Mouse (Mus musculus) ES-Bruce4 (cell line): ENCODE results near the gene Zbtb20. TPM values are rescaled to one million over a fixed set of nuclear protein-coding genes. Genes with fewer than 3 reads are reported as not detected.

Experiments used
- H3K27ac ChIP-seq: 2 replicates; pipeline ENCODE4 v1.5.1; 2012; ENCODE audit warnings: low read length, inconsistent platforms; ENCODE audit not compliant: insufficient read depth
- H3K27me3 ChIP-seq: 2 replicates; pipeline ENCODE4 v1.6.1; 2012; ENCODE audit warnings: mild to moderate bottlenecking, low read length, inconsistent platforms; ENCODE audit not compliant: control insufficient read depth, poor library complexity, insufficient read depth, severe bottlenecking
- H3K36me3 ChIP-seq: 2 replicates; pipeline ENCODE4 v1.6.1; 2012; ENCODE audit warnings: inconsistent platforms, mild to moderate bottlenecking, low read length, moderate library complexity; ENCODE audit not compliant: control insufficient read depth, poor library complexity, insufficient read depth, severe bottlenecking
- H3K4me1 ChIP-seq: one replicate; pipeline ENCODE4 v1.8.1; 2011; ENCODE audit warnings: low read length; ENCODE audit not compliant: control insufficient read depth, insufficient read depth
- H3K4me3 ChIP-seq: 2 replicates; pipeline ENCODE4 v1.5.1; 2011; ENCODE audit warnings: low read depth, mild to moderate bottlenecking, low read length
- H3K9ac ChIP-seq: 2 replicates; pipeline ENCODE4 v1.6.1; 2012; ENCODE audit warnings: low read depth, mild to moderate bottlenecking, inconsistent platforms; ENCODE audit not compliant: poor library complexity, severe bottlenecking
- H3K9me3 ChIP-seq: replicated peaks from 2 replicates; pipeline ENCODE4 v1.6.1; 2012; ENCODE audit warnings: mild to moderate bottlenecking, low read length, inconsistent platforms; ENCODE audit not compliant: control insufficient read depth, poor library complexity, insufficient read depth, severe bottlenecking
- CTCF ChIP-seq: IDR thresholded peaks from one replicate; pipeline ENCODE4 v1.8.1; 2011; ENCODE audit warnings: low read depth, low read length
- EP300 ChIP-seq: IDR thresholded peaks from 2 replicates; pipeline ENCODE4 v1.6.1; 2011; ENCODE audit warnings: low read depth, low read length; ENCODE audit not compliant: insufficient read depth
- POLR2A ChIP-seq: IDR thresholded peaks from one replicate; pipeline ENCODE4 v1.8.1; 2011; ENCODE audit warnings: low read length; ENCODE audit not compliant: insufficient read depth
- polyA plus RNA-seq: library from polyadenylated mRNA; stranded (reverse); fragments of >200 nt; gene quantifications from 2 replicates; pipeline ENCODE4 v1.2.4, GENCODE M21; 2011; ENCODE audit warnings: low read depth; ENCODE audit not compliant: missing spikeins, insufficient read depth, insufficient read length

The Zbtb20 gene
- polyA plus RNA-seq, 1 experiment: 9.9 TPM

DNA sequence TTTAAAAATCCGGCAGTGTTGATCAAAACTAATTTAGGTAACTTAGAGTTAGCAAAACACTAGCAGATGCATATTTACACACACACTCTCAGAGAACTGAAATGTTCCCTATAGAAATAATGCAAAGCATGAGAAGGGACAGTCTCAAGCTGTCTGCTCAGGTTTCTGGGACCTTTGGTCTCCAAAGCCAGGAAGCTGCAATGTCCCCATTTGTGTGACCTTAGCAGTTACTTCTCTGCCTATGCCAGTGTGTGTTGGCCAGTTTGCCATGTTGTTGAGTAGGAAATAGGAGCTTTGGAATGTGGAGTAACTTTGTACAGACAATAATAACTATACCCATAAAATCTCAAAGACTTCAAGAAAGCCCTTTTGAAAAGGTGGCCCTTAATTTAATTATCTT, 602.7 kb downstream of the Zbtb20 start:
- H3K27ac ChIP-seq: no peak overlapping the region
- H3K4me1 ChIP-seq: no peaks in the 10 kb centered on the region
- TF ChIP-seq CTCF (no peak), EP300 (no peak), POLR2A (no peak)
- H3K4me3 ChIP-seq: no peak overlapping the region
- no peaks in the 10 kb centered on the region for H3K9me3 ChIP-seq
- no peaks in the 10 kb centered on the region for H3K36me3 ChIP-seq
- H3K9ac ChIP-seq: no peak overlapping the region
- H3K27me3 ChIP-seq: no peaks in the 10 kb centered on the region

DNA sequence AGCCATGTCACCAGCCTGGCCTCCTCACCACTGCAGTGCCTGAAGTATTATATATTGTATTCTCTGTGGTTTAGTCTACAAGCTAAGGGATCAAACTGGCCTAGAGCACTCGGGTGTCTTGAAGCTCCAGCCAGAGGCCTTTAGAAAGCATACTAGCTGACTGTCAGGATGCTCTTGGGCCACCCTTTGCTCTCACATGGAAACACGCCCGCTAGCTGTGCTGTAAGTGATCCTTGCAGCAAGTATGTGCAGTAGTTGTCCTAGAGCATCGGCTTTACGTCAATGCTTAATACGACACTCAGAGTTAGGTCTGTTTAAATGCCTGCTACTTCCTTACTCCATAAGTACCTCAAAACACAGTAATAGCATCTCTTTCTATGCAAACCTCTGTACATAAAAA, 604.9 kb downstream of the Zbtb20 start:
- Histone ChIP-seq H3K4me1 (no peaks in the 10 kb centered on the region), H3K36me3 (no peaks in the 10 kb centered on the region), H3K27me3 (no peaks in the 10 kb centered on the region), H3K4me3 (no peak overlapping the region), H3K27ac (no peak overlapping the region), H3K9ac (no peak overlapping the region), H3K9me3 (no peaks in the 10 kb centered on the region)
- TF ChIP-seq POLR2A (no peak), EP300 (no peak), CTCF (no peak)

DNA sequence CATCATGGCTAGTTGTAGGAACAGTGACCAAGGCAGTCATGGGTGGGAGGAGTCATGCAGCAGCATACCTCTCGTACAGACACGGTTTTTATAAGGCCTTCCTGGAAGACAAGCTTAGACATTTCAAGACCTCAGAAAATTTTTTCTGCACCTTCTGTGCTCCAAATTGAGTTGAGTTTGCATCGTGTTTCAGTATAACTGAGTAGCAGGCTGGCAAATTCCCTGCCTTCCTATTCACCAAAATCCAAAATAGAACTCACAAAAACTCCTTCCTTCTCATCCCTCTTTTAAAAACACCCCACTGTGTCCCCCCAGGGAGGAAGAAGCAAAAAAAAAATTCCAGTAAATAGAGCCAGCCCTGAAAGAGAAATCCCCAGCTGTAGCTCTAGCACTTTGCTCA, 606.4 kb downstream of the Zbtb20 start:
- H3K27me3 ChIP-seq: no peaks in the 10 kb centered on the region
- no peak overlapping the region for H3K9ac ChIP-seq
- no peak for TF ChIP-seq EP300
- no peak for TF ChIP-seq CTCF
- TF ChIP-seq POLR2A: no peak
- H3K4me3 ChIP-seq: no peak overlapping the region
- no peaks in the 10 kb centered on the region for H3K9me3 ChIP-seq
- H3K36me3 ChIP-seq: no peaks in the 10 kb centered on the region
- H3K4me1 ChIP-seq: no peaks in the 10 kb centered on the region
- no peak overlapping the region for H3K27ac ChIP-seq

DNA sequence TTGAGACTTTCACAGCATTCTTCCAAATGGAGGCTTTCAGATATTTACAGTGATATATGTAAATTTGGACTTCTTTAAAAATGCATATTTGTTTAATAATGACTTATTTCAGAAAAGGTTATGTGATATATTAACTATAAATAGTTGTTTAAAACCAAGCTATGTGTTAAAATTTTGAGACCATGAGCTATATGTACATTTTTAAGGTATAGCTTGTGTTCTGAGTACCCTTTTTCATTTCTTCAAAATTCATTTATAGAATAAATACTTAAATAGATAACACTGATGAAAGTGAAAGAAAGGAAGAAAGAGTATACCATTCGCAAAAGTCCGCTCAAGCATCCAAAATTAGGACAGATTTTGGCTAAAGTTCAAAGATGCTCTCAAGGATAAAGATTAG, 607.1 kb downstream of the Zbtb20 start:
- H3K9me3 ChIP-seq: no peaks in the 10 kb centered on the region
- no peak overlapping the region for H3K4me3 ChIP-seq
- H3K27ac ChIP-seq: no peak overlapping the region
- H3K9ac ChIP-seq: no peak overlapping the region
- no peaks in the 10 kb centered on the region for H3K4me1 ChIP-seq
- H3K36me3 ChIP-seq: no peaks in the 10 kb centered on the region
- no peaks in the 10 kb centered on the region for H3K27me3 ChIP-seq
- TF ChIP-seq EP300 (no peak), CTCF (no peak), POLR2A (no peak)

DNA sequence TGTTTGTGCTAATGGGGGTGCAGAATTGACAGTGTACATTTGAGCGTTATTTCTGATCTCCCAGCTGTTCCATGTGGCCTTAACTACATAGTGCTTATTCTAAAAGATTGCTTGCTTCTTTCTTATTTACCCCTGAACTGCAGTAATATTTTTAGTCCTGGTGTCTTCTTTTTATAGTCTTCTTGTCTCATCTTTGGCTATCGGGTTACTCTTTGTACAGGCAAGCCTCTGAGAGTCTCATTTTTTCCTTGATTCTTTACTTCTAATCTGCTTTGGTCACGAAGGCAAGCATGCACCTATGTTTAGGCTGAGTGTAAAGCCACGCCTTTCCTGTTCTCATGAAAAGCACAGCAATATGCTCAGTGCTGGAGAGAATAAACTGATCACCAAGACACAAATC, 608.7 kb downstream of the Zbtb20 start:
- Histone ChIP-seq H3K9me3 (no peaks in the 10 kb centered on the region), H3K9ac (no peak overlapping the region), H3K27me3 (no peaks in the 10 kb centered on the region), H3K27ac (no peak overlapping the region), H3K36me3 (no peaks in the 10 kb centered on the region), H3K4me1 (no peaks in the 10 kb centered on the region), H3K4me3 (no peak overlapping the region)
- TF ChIP-seq CTCF: no peak
- no peak for TF ChIP-seq EP300
- TF ChIP-seq POLR2A: no peak

DNA sequence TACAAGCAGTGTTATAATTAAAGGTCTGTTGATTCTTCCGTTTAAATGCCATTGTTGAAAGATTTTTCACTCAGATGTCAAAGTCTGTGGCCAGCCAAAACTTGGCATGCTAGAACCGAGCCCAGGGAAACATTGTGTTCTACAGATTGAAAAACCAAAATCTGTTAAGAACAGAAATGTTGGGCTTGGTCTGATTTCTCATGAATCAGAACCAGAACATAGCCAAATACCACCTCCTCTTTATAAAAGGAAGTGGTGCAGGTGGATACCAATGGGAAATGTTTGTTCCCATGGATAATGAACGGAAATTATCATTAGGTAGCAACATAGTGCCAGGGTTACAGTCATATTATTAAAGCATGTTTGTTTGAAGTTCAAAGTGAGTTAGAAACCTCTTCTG, 613.7 kb downstream of the Zbtb20 start:
- Histone ChIP-seq H3K27ac (no peak overlapping the region), H3K9ac (no peak overlapping the region), H3K4me1 (no peaks in the 10 kb centered on the region), H3K36me3 (no peaks in the 10 kb centered on the region), H3K9me3 (no peaks in the 10 kb centered on the region), H3K4me3 (no peak overlapping the region), H3K27me3 (no peaks in the 10 kb centered on the region)
- no peak for TF ChIP-seq EP300
- no peak for TF ChIP-seq CTCF
- TF ChIP-seq POLR2A: no peak
